In genomic region chr16:88657426-88657825, GRCm38 (mm10) we compare ENCODE assay signal across 10 mouse cellular contexts. TPM values are rescaled to one million over a fixed set of nuclear protein-coding genes. Genes with fewer than 3 reads are reported as not detected.
DNase-seq lines count a peak whose midpoint lies in the region; ATAC-seq lines count a peak whose summit lies in the region.
"Had no signal": no experiment of that assay in that cellular context is flagged by ENCODE, and none has a peak within 500 bp of the region (broad histone marks: within the 10 kb centered on the region; RNA-seq: fewer than 3 reads in every experiment).

No protein-coding gene starts in this region.

- DNase-seq in kidney, adult 9 months = peak; percentile 31
- no peak for DNase-seq in kidney, adult 18-20 months
- DNase-seq in thymus, postnatal 0 days (ENCODE audit: low spot score) = peak; percentile 2
- no peak for DNase-seq in thymus, postnatal 25 days
- no peak for DNase-seq in left cerebral cortex, adult 18-20 months (ENCODE audit: low spot score in 2 of 2)
- no peak for DNase-seq in urinary bladder, adult 2 months (ENCODE audit: low spot score)
- DNase-seq: heart, adult 18-20 months had no signal

- H3K4me3 ChIP-seq in forebrain, embryonic 15.5 days = no peak overlapping the region
- no peak overlapping the region for H3K4me3 ChIP-seq in stomach, embryonic 14.5 days (ENCODE audit: low read depth, low read length)

- H3K9ac ChIP-seq in forebrain, embryonic 15.5 days (replicated peaks) = no peak overlapping the region
- no peak overlapping the region for H3K9ac ChIP-seq in stomach, embryonic 14.5 days (replicated peaks; ENCODE audit: low read depth, low read length)

- H3K27me3 ChIP-seq in forebrain, embryonic 15.5 days = no peaks in the 10 kb centered on the region
- H3K27me3 ChIP-seq in stomach, embryonic 14.5 days (ENCODE audit: control insufficient read depth, insufficient read depth, low read length) = no peaks in the 10 kb centered on the region

- WGBS in forebrain, embryonic 15.5 days = 45% methylated on average over 1 of the region's 1 CpGs
- WGBS in stomach, embryonic 14.5 days = 65% methylated on average over 1 of the region's 1 CpGs

- no peak overlapping the region for H3K27ac ChIP-seq in forebrain, embryonic 15.5 days (replicated peaks)
- H3K27ac ChIP-seq in stomach, embryonic 14.5 days (ENCODE audit: low read length) = no peak overlapping the region

- H3K4me1 ChIP-seq in forebrain, embryonic 15.5 days = no peaks in the 10 kb centered on the region
- no peaks in the 10 kb centered on the region for H3K4me1 ChIP-seq in stomach, embryonic 14.5 days (ENCODE audit: control insufficient read depth, insufficient read depth, low read length)

- 0 out of 2 replicates have a peak, but pooled peaks have one; percentile 51 for ATAC-seq in forebrain, embryonic 15.5 days (replicated peaks)
- ATAC-seq in stomach, embryonic 14.5 days (ENCODE audit: insufficient number of reproducible peaks, insufficient read depth, low FRiP score, low read depth) = 0 out of 2 replicates have a peak, but pooled peaks have one; percentile 18

- H3K36me3 ChIP-seq in forebrain, embryonic 15.5 days = no peaks in the 10 kb centered on the region
- H3K36me3 ChIP-seq in stomach, embryonic 14.5 days (ENCODE audit: control insufficient read depth, insufficient read depth, low read length) = no peaks in the 10 kb centered on the region

- no peak overlapping the region for H3K4me2 ChIP-seq in forebrain, embryonic 15.5 days (replicated peaks)
- H3K4me2 ChIP-seq in stomach, embryonic 14.5 days (replicated peaks; ENCODE audit: low read depth, low read length) = no peak overlapping the region

- H3K9me3 ChIP-seq in forebrain, embryonic 15.5 days = no peaks in the 10 kb centered on the region
- no peaks in the 10 kb centered on the region for H3K9me3 ChIP-seq in stomach, embryonic 14.5 days (ENCODE audit: control insufficient read depth, low read depth, low read length)

RNA-seq across cellular contexts. Expression of gene Krtap26-1, which starts 9.8 kb away (rescaled TPM):
- polyA plus RNA-seq in thymus, postnatal 0 days (2015; fragmentation: Nextera tagmentation; extraction: Ambion mirVana) = not detected in 2 replicates
- polyA plus RNA-seq in forebrain, embryonic 15.5 days (2015; fragmentation: Nextera tagmentation; extraction: Ambion mirVana) = not detected in 2 replicates
- polyA plus RNA-seq in stomach, embryonic 14.5 days (2014; fragmentation: Nextera tagmentation; extraction: Ambion mirVana) = not detected in 2 replicates
- not detected for total RNA-seq in left cerebral cortex, adult 18-20 months (2021)
- polyA plus RNA-seq in urinary bladder, adult 2 months (2012; rRNA removed) = not detected in 2 replicates
- total RNA-seq: heart, adult 18-20 months had no signal
- polyA plus RNA-seq: lung, embryonic 16.5 days had no signal

RNA-seq across cellular contexts. Expression of gene Krtap27-1, which starts 14.0 kb away (rescaled TPM):
- not detected in 2 replicates for polyA plus RNA-seq in thymus, postnatal 0 days (2015; fragmentation: Nextera tagmentation; extraction: Ambion mirVana)
- not detected in 2 replicates for polyA plus RNA-seq in forebrain, embryonic 15.5 days (2015; fragmentation: Nextera tagmentation; extraction: Ambion mirVana)
- polyA plus RNA-seq in stomach, embryonic 14.5 days (2014; fragmentation: Nextera tagmentation; extraction: Ambion mirVana) = not detected in 2 replicates
- not detected for total RNA-seq in left cerebral cortex, adult 18-20 months (2021)
- polyA plus RNA-seq in urinary bladder, adult 2 months (2012; rRNA removed) = not detected in 2 replicates
- total RNA-seq: heart, adult 18-20 months had no signal
- polyA plus RNA-seq: lung, embryonic 16.5 days had no signal

RNA-seq across cellular contexts. Expression of gene 2310079G19Rik, which starts 30.0 kb away (rescaled TPM):
- polyA plus RNA-seq in thymus, postnatal 0 days (2015; fragmentation: Nextera tagmentation; extraction: Ambion mirVana) = not detected in 2 replicates
- polyA plus RNA-seq in forebrain, embryonic 15.5 days (2015; fragmentation: Nextera tagmentation; extraction: Ambion mirVana) = not detected in 2 replicates
- not detected in 2 replicates for polyA plus RNA-seq in stomach, embryonic 14.5 days (2014; fragmentation: Nextera tagmentation; extraction: Ambion mirVana)
- not detected for total RNA-seq in left cerebral cortex, adult 18-20 months (2021)
- not detected in 2 replicates for polyA plus RNA-seq in urinary bladder, adult 2 months (2012; rRNA removed)
- total RNA-seq: heart, adult 18-20 months had no signal
- polyA plus RNA-seq: lung, embryonic 16.5 days had no signal

RNA-seq across cellular contexts. Expression of gene Krtap24-1, which starts 45.3 kb away (rescaled TPM):
- not detected in 2 replicates for polyA plus RNA-seq in thymus, postnatal 0 days (2015; fragmentation: Nextera tagmentation; extraction: Ambion mirVana)
- polyA plus RNA-seq in forebrain, embryonic 15.5 days (2015; fragmentation: Nextera tagmentation; extraction: Ambion mirVana) = not detected in 2 replicates
- not detected in 2 replicates for polyA plus RNA-seq in stomach, embryonic 14.5 days (2014; fragmentation: Nextera tagmentation; extraction: Ambion mirVana)
- not detected for total RNA-seq in left cerebral cortex, adult 18-20 months (2021)
- polyA plus RNA-seq in urinary bladder, adult 2 months (2012; rRNA removed) = not detected in 2 replicates
- total RNA-seq: heart, adult 18-20 months had no signal
- polyA plus RNA-seq: lung, embryonic 16.5 days had no signal

RNA-seq across cellular contexts. Expression of gene 2310061N02Rik, which starts 50.3 kb away (rescaled TPM):
- not detected in 2 replicates for polyA plus RNA-seq in thymus, postnatal 0 days (2015; fragmentation: Nextera tagmentation; extraction: Ambion mirVana)
- polyA plus RNA-seq in forebrain, embryonic 15.5 days (2015; fragmentation: Nextera tagmentation; extraction: Ambion mirVana) = not detected in 2 replicates
- not detected in 2 replicates for polyA plus RNA-seq in stomach, embryonic 14.5 days (2014; fragmentation: Nextera tagmentation; extraction: Ambion mirVana)
- not detected for total RNA-seq in left cerebral cortex, adult 18-20 months (2021)
- polyA plus RNA-seq in urinary bladder, adult 2 months (2012; rRNA removed) = not detected in 2 replicates
- total RNA-seq: heart, adult 18-20 months had no signal
- polyA plus RNA-seq: lung, embryonic 16.5 days had no signal

Comparison
In these comparisons a context has a peak if more than half of its experiments do, and no peak if none do; other contexts are left out.
1. DNase-seq: peak in kidney, adult 9 months (single experiment) and thymus, postnatal 0 days (single experiment); none in kidney, adult 18-20 months (single experiment), thymus, postnatal 25 days (single experiment), left cerebral cortex, adult 18-20 months (0 of 2) and urinary bladder, adult 2 months (single experiment).